Mouse (Mus musculus): Measurements from ENCODE around the gene Cyp2d40. TPM values are rescaled to one million over a fixed set of nuclear protein-coding genes. Genes with fewer than 3 reads are reported as not detected.

The Cyp2d40 gene
- total RNA-seq (2014; rRNA removed) (not detected in 2 replicates), polyA plus RNA-seq (2015; fragmentation: Nextera tagmentation; extraction: Ambion mirVana) (not detected in 2 replicates)

DNA sequence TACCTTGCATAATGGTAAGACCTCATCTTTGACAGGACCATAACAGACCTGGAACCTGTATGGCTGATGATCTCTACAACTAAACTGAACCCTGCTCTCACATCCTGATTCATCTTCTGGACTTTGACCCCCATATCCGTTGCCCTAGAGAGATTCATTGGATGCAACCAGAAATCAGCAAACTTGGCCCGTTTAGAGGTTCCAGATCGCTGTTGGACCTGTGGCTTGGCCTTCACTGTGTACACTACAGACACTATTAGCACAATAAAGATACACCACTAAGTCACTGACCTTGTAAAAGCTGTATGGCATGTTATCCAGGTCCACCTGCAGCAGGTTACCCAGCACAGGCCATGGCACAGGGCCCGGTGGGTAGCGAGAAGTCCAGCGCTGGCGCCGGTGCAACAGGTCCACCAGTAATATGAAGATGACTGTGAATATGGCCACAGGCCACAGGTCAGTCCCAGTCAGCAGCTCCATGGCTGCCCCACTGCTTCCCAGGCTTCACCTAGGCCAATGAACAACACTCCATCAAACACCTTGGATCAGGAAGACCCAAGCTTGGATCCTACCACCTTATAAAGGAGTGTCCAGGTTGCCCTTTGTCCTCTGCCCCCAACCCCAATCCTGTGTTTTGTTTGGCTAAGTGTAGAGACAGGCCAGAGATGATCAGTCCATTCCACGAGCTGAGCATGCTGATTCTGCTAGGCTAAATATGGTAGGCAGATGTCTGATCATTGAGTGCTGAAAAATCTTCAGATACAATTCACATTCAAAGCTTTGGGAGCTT lies at the start of gene Cyp2d40:
TSS of gene Cyp2d40 (minus strand) at position 553 of the 790 bp plus-strand sequence.
- Histone ChIP-seq H3K4me1 (ENCODE audit: insufficient read depth) (no peaks in the 10 kb centered on the region), H3K27ac (ENCODE audit: low read depth, low read length) (no peak within 1 kb of the TSS), H3K4me3 (ENCODE audit: low read depth, low read length) (no peak within 1 kb of the TSS), H3K36me3 (ENCODE audit: insufficient read depth) (no peaks in the 10 kb centered on the region), H3K27me3 (ENCODE audit: insufficient read depth, low read length) (no peaks in the 10 kb centered on the region), H3K4me2 (ENCODE audit: low read depth) (no peak within 1 kb of the TSS), H3K9ac (no peak within 1 kb of the TSS), H3K9me3 (ENCODE audit: low read length) (no peaks in the 10 kb centered on the region)
- no peak for TF ChIP-seq CTCF (IDR thresholded peaks at IDR 0.05; ENCODE audit: low read depth)
- ATAC-seq (no peak), DNase-seq (no peak)
- WGBS = 92% methylated on average over 9 of the region's 9 CpGs

GRCm38 (mm10) chr15:82810556-82810955 lies 46.6 kb upstream of the Cyp2d40 start:
- H3K27ac ChIP-seq (ENCODE audit: low read depth, low read length) = no peak overlapping the region
- peaks cover 6% of the 10 kb centered on the region for H3K4me1 ChIP-seq (ENCODE audit: insufficient read depth)
- no peak for TF ChIP-seq CTCF (IDR thresholded peaks at IDR 0.05; ENCODE audit: low read depth)
- no peak overlapping the region for H3K4me3 ChIP-seq (ENCODE audit: low read depth, low read length)
- DNase-seq (no peak), ATAC-seq (no peak)
- no peak overlapping the region for H3K9ac ChIP-seq
- no peaks in the 10 kb centered on the region for H3K9me3 ChIP-seq (ENCODE audit: low read length)
- WGBS = 91% methylated on average over 1 of the region's 1 CpGs
- H3K27me3 ChIP-seq (ENCODE audit: insufficient read depth, low read length) = no peaks in the 10 kb centered on the region
- H3K4me2 ChIP-seq (ENCODE audit: low read depth) = no peak overlapping the region
- peaks cover 15% of the 10 kb centered on the region; the same call in 1 of the 2 replicates for H3K36me3 ChIP-seq (ENCODE audit: insufficient read depth)

DNA sequence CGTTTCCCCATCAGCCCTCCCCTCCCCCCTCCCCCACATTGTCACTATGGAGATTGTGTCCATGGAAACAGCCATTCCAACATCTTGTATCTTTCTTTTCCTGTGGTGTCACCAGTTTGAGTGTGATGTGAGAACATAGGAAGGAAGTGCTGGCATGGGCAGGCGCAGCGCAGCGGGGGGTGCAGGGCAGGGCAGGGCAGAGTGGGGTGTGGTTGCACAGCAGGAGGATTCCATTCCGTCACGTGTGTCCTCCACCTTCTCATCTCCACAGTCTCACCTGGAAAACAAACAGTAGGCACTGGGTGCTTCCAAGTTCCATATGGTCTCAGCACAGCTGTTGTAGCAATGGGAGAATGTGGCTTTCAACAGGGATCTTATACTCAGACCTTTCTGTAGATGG lies 45.5 kb upstream of the Cyp2d40 start:
- TF ChIP-seq CTCF (IDR thresholded peaks at IDR 0.05; ENCODE audit: low read depth) = no peak
- H3K9ac ChIP-seq = no peak overlapping the region
- H3K4me2 ChIP-seq (ENCODE audit: low read depth) = no peak overlapping the region
- no peaks in the 10 kb centered on the region for H3K9me3 ChIP-seq (ENCODE audit: low read length)
- DNase-seq = peak; percentile 49
- no peak overlapping the region; the same call in 1 of the 2 replicates for H3K27ac ChIP-seq (ENCODE audit: low read depth, low read length)
- H3K4me3 ChIP-seq (ENCODE audit: low read depth, low read length) = no peak overlapping the region
- peaks cover 6% of the 10 kb centered on the region for H3K4me1 ChIP-seq (ENCODE audit: insufficient read depth)
- H3K27me3 ChIP-seq (ENCODE audit: insufficient read depth, low read length) = no peaks in the 10 kb centered on the region
- WGBS = 63% methylated on average over 6 of the region's 6 CpGs
- peak; percentile 40; the same call in 1 of the 2 replicates for ATAC-seq
- peaks cover 12% of the 10 kb centered on the region; the same call in 1 of the 2 replicates for H3K36me3 ChIP-seq (ENCODE audit: insufficient read depth)

DNA sequence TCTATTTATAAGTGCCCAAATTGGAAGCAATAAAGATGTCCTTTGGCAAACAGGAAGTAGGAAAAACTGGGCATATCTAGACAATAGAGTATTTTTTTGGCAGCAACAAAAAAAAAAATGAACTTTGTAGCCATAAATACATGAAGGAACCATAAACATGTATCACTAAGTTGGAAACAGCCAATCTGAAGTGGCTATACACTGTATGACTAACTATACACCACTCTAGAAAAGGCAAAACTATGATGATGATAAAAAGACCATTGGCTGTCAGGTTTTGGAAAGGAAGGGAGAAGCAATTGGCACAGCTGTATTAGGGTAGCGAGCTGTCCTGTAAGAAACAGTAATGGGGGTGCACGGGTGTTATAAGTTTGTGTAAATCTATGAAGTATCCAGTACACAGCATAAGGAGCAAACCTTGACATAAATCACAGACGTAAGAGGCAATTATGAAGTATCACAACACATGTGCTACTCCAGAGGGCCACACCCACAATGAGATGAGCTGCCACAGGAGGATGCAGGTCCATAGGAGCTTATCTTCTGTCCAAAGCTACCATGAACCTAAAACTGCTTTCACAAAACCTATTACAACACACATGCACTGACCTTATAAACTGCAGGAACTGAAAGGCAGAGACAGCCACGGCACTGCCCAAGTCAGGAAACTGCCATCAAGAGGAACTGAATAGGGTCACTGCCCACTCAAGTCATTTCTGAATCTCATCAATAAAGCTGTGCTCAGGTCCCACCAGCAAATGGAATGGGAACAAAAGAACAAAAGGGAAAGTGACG lies 43.2 kb upstream of the Cyp2d40 start:
- Histone ChIP-seq H3K4me3 (ENCODE audit: low read depth, low read length) (no peak overlapping the region), H3K36me3 (ENCODE audit: insufficient read depth) (peaks cover 7% of the 10 kb centered on the region; the same call in 1 of the 2 replicates), H3K4me1 (ENCODE audit: insufficient read depth) (peaks cover 6% of the 10 kb centered on the region), H3K9ac (no peak overlapping the region), H3K9me3 (ENCODE audit: low read length) (no peaks in the 10 kb centered on the region), H3K27ac (ENCODE audit: low read depth, low read length) (no peak overlapping the region), H3K4me2 (ENCODE audit: low read depth) (no peak overlapping the region), H3K27me3 (ENCODE audit: insufficient read depth, low read length) (no peaks in the 10 kb centered on the region)
- no peak for TF ChIP-seq CTCF (IDR thresholded peaks at IDR 0.05; ENCODE audit: low read depth)
- 77% methylated on average over 5 of the region's 5 CpGs for WGBS
- DNase-seq (no peak), ATAC-seq (no peak)

- no peaks in the 10 kb centered on the region for H3K27me3 ChIP-seq (ENCODE audit: insufficient read depth, low read length)
- DNase-seq (peak; percentile 91), ATAC-seq (peak; percentile 50; the same call in 1 of the 2 replicates)
- no peaks in the 10 kb centered on the region for H3K36me3 ChIP-seq (ENCODE audit: insufficient read depth)
- H3K4me3 ChIP-seq (ENCODE audit: low read depth, low read length) = no peak overlapping the region
- H3K9ac ChIP-seq = no peak overlapping the region
- no peaks in the 10 kb centered on the region for H3K9me3 ChIP-seq (ENCODE audit: low read length)
- H3K4me2 ChIP-seq (ENCODE audit: low read depth) = no peak overlapping the region
- peaks cover 6% of the 10 kb centered on the region for H3K4me1 ChIP-seq (ENCODE audit: insufficient read depth)
- WGBS = 58% methylated on average over 5 of the region's 5 CpGs
- peak; percentile 95 for TF ChIP-seq CTCF (IDR thresholded peaks at IDR 0.05; ENCODE audit: low read depth)
- H3K27ac ChIP-seq (ENCODE audit: low read depth, low read length) = no peak overlapping the region
These were observed 41.0 kb upstream of the Cyp2d40 start for GRCm38 (mm10) chr15:82804708-82805639.

- no peaks in the 10 kb centered on the region for H3K36me3 ChIP-seq (ENCODE audit: insufficient read depth)
- H3K27me3 ChIP-seq (ENCODE audit: insufficient read depth, low read length) = no peaks in the 10 kb centered on the region
- no peaks in the 10 kb centered on the region for H3K9me3 ChIP-seq (ENCODE audit: low read length)
- 83% methylated on average over 3 of the region's 3 CpGs for WGBS
- no peak overlapping the region for H3K9ac ChIP-seq
- no peak for TF ChIP-seq CTCF (IDR thresholded peaks at IDR 0.05; ENCODE audit: low read depth)
- H3K4me1 ChIP-seq (ENCODE audit: insufficient read depth) = no peaks in the 10 kb centered on the region
- ATAC-seq (no peak), DNase-seq (no peak)
- no peak overlapping the region for H3K4me3 ChIP-seq (ENCODE audit: low read depth, low read length)
- no peak overlapping the region for H3K27ac ChIP-seq (ENCODE audit: low read depth, low read length)
- no peak overlapping the region for H3K4me2 ChIP-seq (ENCODE audit: low read depth)
These were observed 32.0 kb upstream of the Cyp2d40 start for GRCm38 (mm10) chr15:82795936-82796440.
